Mouse (Mus musculus) heart, adult 2 months (tissue): ENCODE measurements at regions not wholly inside any gene's neighbourhood (a gene's known extent, or its start where the extent isn't known, plus 50 kb on each side); places are given as distances from the start of the nearest gene placed in this dataset.

Experiments used
- DNase-seq, 2 experiments: peaks; one replicate each; pipeline ENCODE4 v3.0.0; 2021
- H3K27ac ChIP-seq: fragments of 200-600 bp; 2 replicates; pipeline ENCODE4 v1.8.1; 2022
- H3K27me3 ChIP-seq: fragments of 200-500 bp; 2 replicates; pipeline ENCODE4 v1.6.1; 2012; ENCODE audit warnings: mild to moderate bottlenecking, low read length, inconsistent platforms, mixed read lengths; ENCODE audit not compliant: control insufficient read depth, insufficient read depth
- H3K36me3 ChIP-seq: fragments of 200-500 bp; 2 replicates; pipeline ENCODE4 v1.6.1; 2012; ENCODE audit warnings: low read length, inconsistent platforms; ENCODE audit not compliant: control insufficient read depth, insufficient read depth
- H3K4me1 ChIP-seq: fragments of 200-500 bp; 2 replicates; pipeline ENCODE4 v1.6.1; 2011; ENCODE audit warnings: low read length; ENCODE audit not compliant: control insufficient read depth, insufficient read depth
- H3K4me3 ChIP-seq: fragments of 200-600 bp; 2 replicates; pipeline ENCODE4 v1.8.1; 2022
- H3K79me2 ChIP-seq: fragments of 200-500 bp; replicated peaks from 2 replicates; pipeline ENCODE4 v1.6.1; 2012; ENCODE audit warnings: mild to moderate bottlenecking, inconsistent platforms, low read length, moderate library complexity, mixed read lengths; ENCODE audit not compliant: control insufficient read depth, insufficient read depth
- H3K9ac ChIP-seq: fragments of 200-500 bp; 2 replicates; pipeline ENCODE4 v1.6.1; 2012; ENCODE audit warnings: low read depth, mild to moderate bottlenecking, control low read depth, inconsistent platforms, low read length, mixed read lengths
- CTCF ChIP-seq: fragments of 200-600 bp; IDR thresholded peaks from 2 replicates; pipeline ENCODE4 v1.8.1; 2022; ENCODE audit warnings: antibody characterized with exemption, mild to moderate bottlenecking, moderate library complexity
- EP300 ChIP-seq: fragments of 200-500 bp; IDR thresholded peaks from 2 replicates; pipeline ENCODE4 v1.6.1; 2011; ENCODE audit warnings: low read depth, low read length, control low read depth; ENCODE audit not compliant: insufficient read depth
- POLR2A ChIP-seq: fragments of 200-500 bp; IDR thresholded peaks from 2 replicates; pipeline ENCODE4 v1.6.1; 2011; ENCODE audit warnings: mild to moderate bottlenecking, low read depth, low read length, control low read depth; ENCODE audit not compliant: insufficient read depth
- WGBS: fragments of 180-500 bp; shearing (Covaris S2); methylation state at CpG from one replicate; pipeline ENCODE4 v1.1.7; 2018; 5-methylcytosine and 5-hydroxymethylcytosine counted together
- intact Hi-C: fragments of 180-260 bp; cut with DNase I; formaldehyde crosslinking; loops from one replicate; pipeline ENCODE4 v1.15.1; 2025

DNA sequence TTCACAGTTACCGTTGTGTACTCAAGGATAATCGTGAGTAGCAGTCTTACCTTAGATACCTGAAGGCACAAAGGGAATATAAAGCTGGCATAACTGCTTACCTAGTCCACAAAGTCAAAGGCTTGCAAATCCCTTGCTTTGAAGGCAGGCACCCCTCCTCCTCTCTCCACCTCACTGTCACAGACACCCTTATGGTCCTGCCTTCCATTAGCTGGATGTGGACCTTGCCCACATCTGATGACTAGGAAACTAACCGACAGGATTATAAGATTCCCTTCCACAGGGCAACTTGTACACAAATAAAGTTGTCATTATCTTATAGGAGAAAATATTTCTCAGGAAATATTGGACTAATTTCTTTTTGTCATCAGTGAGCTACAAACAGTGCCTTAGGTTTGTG is 114.4 kb upstream of the Atp2b1 start:
- Histone ChIP-seq H3K27ac (no peak overlapping the region), H3K27me3 (no peaks in the 10 kb centered on the region), H3K4me3 (no peak overlapping the region), H3K79me2 (no peaks in the 10 kb centered on the region), H3K4me1 (no peaks in the 10 kb centered on the region), H3K9ac (no peak overlapping the region), H3K36me3 (no peaks in the 10 kb centered on the region)
- DNase-seq: no peak
- 87% methylated on average over 3 of the region's 3 CpGs for WGBS
- no peak for TF ChIP-seq EP300
- TF ChIP-seq POLR2A: no peak
- TF ChIP-seq CTCF: no peak
- intact Hi-C loops: no loop called here

DNA sequence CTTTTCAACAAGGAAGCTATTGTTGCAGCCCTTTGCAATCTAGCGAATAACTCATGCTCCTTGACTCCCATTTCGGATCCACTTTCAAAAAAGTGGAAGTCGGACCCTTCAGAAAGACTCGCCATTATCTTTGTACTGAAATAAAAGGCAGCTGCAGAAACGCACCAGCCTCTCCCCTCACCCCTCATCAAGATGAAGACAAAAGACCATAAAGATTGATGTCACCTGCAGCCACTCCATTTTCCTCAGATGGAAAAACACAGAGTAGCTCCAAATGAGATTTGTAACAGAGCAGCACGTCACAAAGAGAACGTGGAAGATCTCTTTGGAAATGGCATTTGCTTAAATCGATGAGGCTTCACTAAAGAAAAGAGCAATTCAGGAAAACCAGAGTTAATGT is 113.3 kb upstream of the Atp2b1 start:
- no peak overlapping the region for H3K4me3 ChIP-seq
- H3K27ac ChIP-seq: no peak overlapping the region
- H3K9ac ChIP-seq: no peak overlapping the region
- WGBS: 84% methylated on average over 8 of the region's 8 CpGs
- H3K79me2 ChIP-seq: no peaks in the 10 kb centered on the region
- no peaks in the 10 kb centered on the region for H3K4me1 ChIP-seq
- intact Hi-C loops: no loop called here
- TF ChIP-seq POLR2A (no peak), CTCF (no peak), EP300 (no peak)
- no peaks in the 10 kb centered on the region for H3K36me3 ChIP-seq
- H3K27me3 ChIP-seq: no peaks in the 10 kb centered on the region
- no peak for DNase-seq

DNA sequence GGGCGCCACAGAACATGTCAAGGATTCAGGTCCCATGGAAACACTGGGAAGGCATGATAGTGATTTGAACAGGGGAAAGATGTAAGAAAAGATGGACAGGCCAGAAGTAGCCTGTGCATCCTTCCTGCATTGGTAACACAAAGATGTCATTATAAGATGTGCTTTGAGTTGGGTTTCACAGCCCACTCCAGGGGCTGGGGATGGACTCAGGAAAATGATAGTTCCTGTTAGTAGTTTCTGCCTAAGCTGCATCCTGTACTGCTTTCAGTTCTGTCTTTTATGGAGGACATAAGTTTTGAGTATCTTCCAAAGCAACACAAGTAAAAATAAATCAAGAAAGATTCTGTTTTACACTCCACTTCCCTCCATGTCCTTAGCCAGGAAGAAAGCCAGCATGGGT is 109.2 kb upstream of the Atp2b1 start:
- Histone ChIP-seq H3K36me3 (no peaks in the 10 kb centered on the region), H3K9ac (no peak overlapping the region), H3K79me2 (no peaks in the 10 kb centered on the region), H3K4me3 (no peak overlapping the region), H3K27me3 (no peaks in the 10 kb centered on the region), H3K4me1 (no peaks in the 10 kb centered on the region), H3K27ac (no peak overlapping the region)
- no peak for DNase-seq
- WGBS: 94% methylated on average over 1 of the region's 1 CpGs
- intact Hi-C loops: no loop called here
- TF ChIP-seq CTCF: no peak
- no peak for TF ChIP-seq EP300
- TF ChIP-seq POLR2A: no peak

DNA sequence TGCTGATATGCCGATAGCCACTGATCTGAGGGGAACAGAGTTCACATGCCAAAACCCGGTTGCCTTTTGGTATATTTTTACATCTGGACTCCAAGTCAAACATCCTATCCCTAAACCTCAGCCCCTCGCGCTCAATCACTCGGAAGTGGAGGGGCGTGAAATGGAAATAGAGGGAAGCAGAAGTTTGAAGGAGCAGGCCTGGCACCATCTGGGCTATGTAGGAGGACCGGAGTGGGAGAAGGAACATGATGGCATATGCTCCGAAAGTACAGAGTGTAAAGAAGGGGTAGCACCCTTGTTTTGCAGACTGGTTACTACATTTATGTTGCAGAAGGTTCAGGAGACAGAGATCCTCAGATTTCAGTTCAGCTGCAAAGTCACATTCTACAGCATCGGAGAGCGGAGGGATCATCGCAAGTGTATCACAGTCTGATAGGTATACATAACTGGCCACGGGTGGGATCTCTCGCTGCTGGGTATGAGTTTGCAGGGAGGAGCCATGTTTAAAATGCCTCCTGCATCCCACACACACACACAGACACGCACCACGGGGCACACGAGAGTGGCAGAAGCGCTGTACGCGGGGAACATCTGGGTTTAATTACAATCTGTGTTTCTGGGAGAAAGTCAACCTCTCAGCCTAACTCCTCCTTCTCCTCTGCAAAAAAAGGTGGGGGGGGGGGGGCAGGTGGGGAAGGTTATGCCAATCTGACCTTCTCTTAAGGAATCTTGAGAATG is 107.2 kb upstream of the Atp2b1 start:
- Histone ChIP-seq H3K79me2 (no peaks in the 10 kb centered on the region), H3K36me3 (no peaks in the 10 kb centered on the region), H3K4me3 (no peak overlapping the region), H3K27ac (no peak overlapping the region), H3K9ac (no peak overlapping the region), H3K4me1 (no peaks in the 10 kb centered on the region), H3K27me3 (no peaks in the 10 kb centered on the region)
- DNase-seq: no peak
- no peak for TF ChIP-seq POLR2A
- no peak for TF ChIP-seq CTCF
- no peak for TF ChIP-seq EP300
- WGBS: 85% methylated on average over 19 of the region's 19 CpGs
- intact Hi-C loops: no loop called here

DNA sequence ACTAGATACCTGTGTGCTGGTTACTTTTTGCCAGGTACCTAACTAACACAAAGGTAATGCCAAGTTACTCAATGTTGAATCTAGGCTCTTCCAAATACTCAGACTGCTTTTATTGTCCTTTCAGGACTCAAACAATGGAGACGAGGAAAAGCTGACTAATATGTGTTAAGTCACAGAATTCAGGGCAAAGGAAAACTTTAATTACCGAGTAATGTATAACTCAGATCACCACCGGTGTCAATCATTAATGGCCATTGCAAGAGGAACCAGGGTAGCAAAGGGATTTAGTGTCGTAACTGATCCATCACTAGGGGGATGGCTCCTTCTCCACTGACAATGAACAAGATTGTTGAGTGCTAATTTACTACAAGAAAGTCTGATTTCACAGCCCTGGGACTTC is 105.6 kb upstream of the Atp2b1 start:
- H3K9ac ChIP-seq: no peak overlapping the region
- H3K79me2 ChIP-seq: no peaks in the 10 kb centered on the region
- WGBS: 87% methylated on average over 4 of the region's 4 CpGs
- DNase-seq: no peak
- no peak overlapping the region for H3K27ac ChIP-seq
- TF ChIP-seq POLR2A (no peak), EP300 (no peak), CTCF (no peak)
- H3K36me3 ChIP-seq: no peaks in the 10 kb centered on the region
- intact Hi-C loops: no loop called here
- H3K27me3 ChIP-seq: no peaks in the 10 kb centered on the region
- H3K4me3 ChIP-seq: no peak overlapping the region
- no peaks in the 10 kb centered on the region for H3K4me1 ChIP-seq

DNA sequence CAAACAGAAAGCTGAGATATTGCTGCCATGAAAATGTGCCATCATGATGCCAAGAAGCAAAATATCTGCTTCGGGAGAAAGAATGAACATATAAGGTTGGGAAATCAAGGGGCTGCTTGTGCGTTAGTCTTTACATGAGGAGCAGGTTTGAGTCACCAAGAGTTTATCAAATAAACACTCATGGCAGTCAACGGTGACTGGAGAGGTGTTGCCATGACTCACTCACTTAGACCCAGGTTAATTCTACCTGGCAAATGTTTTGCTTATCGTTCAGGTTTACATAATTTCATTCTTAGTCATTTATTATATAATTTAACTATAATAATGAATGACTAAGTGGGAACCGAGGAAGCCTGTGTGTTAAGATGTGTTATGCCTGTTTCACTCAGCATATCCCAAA is 85.2 kb upstream of the Atp2b1 start:
- Histone ChIP-seq H3K27ac (no peak overlapping the region), H3K36me3 (no peaks in the 10 kb centered on the region), H3K4me3 (no peak overlapping the region), H3K9ac (no peak overlapping the region), H3K79me2 (no peaks in the 10 kb centered on the region), H3K27me3 (no peaks in the 10 kb centered on the region), H3K4me1 (no peaks in the 10 kb centered on the region)
- WGBS: 88% methylated on average over 5 of the region's 5 CpGs
- TF ChIP-seq EP300 (no peak), POLR2A (no peak), CTCF (no peak)
- intact Hi-C loops: no loop called here
- DNase-seq: no peak
